Comparison of ENCODE assay signal across 8 mouse cellular contexts in the genomic region with DNA sequence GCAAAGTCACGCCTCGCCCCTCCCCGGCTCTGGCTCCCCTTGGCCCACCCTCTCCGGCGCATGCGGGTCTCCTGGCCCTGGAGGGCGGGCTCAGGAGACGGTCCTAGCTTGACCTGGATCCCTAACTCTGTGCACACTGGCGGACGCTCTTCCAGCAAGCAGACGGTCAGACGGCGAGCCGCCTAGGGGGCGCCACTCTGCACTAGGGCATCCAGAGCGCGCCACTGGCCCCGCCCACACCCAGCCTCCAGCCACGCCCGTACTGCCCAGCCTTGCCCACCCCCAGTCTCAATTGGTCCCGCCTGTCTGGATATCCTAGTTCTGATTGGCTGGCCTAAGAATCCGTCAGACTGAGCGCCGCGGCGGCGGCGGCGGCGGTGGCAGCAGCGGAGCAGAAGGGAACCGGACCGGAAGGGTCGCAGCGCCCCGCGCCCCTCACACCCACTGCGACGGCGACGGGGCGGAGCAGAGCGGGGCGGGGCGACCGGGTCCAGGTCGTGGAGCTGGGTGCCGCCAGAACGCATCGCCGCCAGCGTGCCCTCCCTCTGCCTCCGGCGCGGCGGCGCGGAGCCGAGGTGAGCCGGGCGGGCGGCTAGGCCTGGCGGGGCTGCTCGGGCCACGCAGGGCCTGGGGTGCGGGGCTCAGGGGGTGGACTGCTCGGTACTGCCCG. TPM values are rescaled to one million over a fixed set of nuclear protein-coding genes. Genes with fewer than 3 reads are reported as not detected.
DNase-seq lines count a peak whose midpoint lies in the region; ATAC-seq and TF ChIP-seq lines count a peak whose summit lies in the region.

A gene (plus strand): TSS at position 351 of the 670 bp plus-strand sequence.

- H3K4me3 ChIP-seq in hindbrain, embryonic 13.5 days: peak within 1 kb of the TSS; percentile 97

- in situ Hi-C loops in Patski (cut with MboI; ENCODE audit: low pct_unique_long_range_greater_than_20kb): loop anchor here (5.0 kb wide), 1 partner anchor 129 kb away; no protein-coding TSS in a partner anchor

- H3K36me3 ChIP-seq in hindbrain, embryonic 13.5 days: peaks cover 13% of the 10 kb centered on the region

- peak within 1 kb of the TSS; percentile 94 for H3K27ac ChIP-seq in hindbrain, embryonic 13.5 days

- H3K9ac ChIP-seq in hindbrain, embryonic 13.5 days: peak within 1 kb of the TSS; percentile 99

- peak; percentile 99 for TF ChIP-seq CTCF in Patski (IDR thresholded peaks at IDR 0.05)

- peaks cover 2% of the 10 kb centered on the region for H3K27me3 ChIP-seq in Patski
- H3K27me3 ChIP-seq in hindbrain, embryonic 13.5 days: no peaks in the 10 kb centered on the region

- H3K4me1 ChIP-seq in hindbrain, embryonic 13.5 days (replicated peaks): peaks cover 28% of the 10 kb centered on the region

- peak; percentile 80 for DNase-seq in Patski (ENCODE audit: low read depth, low spot score)
- DNase-seq in cerebellum, postnatal 14 days: peak; percentile 99
- peak; percentile 96 to 97 for DNase-seq in frontal cortex, postnatal 14 days (ENCODE audit: low spot score in 2 of 2)
- peak; percentile 96 for DNase-seq in layer of hippocampus, postnatal 25 days (ENCODE audit: extremely low spot score in 1 of 2, low spot score in 1 of 2)
- peak; percentile 98 for DNase-seq in lung, postnatal 25 days (ENCODE audit: low spot score)
- DNase-seq in retina, embryonic 14.5 days (ENCODE audit: low spot score): peak; percentile 100
- DNase-seq in thymus, postnatal 4 days: peak; percentile 100

- CTCF ChIA-PET in Patski (lab: Charles Lee): interaction anchor here (1.0 to 1.6 kb wide), 3 partner anchors 11 to 125 kb away, joined by 3 to 6 read pairs (median 6); no protein-coding TSS in a partner anchor

- POLR2A ChIA-PET in Patski (lab: Charles Lee): interaction anchor here (0.8 kb wide), 1 partner anchor 10 kb away, joined by 3 read pairs; no protein-coding TSS in a partner anchor

- ATAC-seq in Patski: peak; percentile 98
- peak; percentile 99 for ATAC-seq in hindbrain, embryonic 13.5 days (ENCODE audit: low FRiP score)

- under 1% methylated on average over 65 of the region's 68 CpGs for whole genome bisulfite sequencing in hindbrain, embryonic 13.5 days

- H3K4me2 ChIP-seq in hindbrain, embryonic 13.5 days: peak within 1 kb of the TSS; percentile 78

- H3K9me3 ChIP-seq in hindbrain, embryonic 13.5 days: no peaks in the 10 kb centered on the region

RNA-seq across cellular contexts. Expression of the gene that starts here (rescaled TPM):
- polyA plus RNA-seq in Patski (2021): 48.5 TPM
- 54.0 TPM in 2 replicates for polyA plus RNA-seq in hindbrain, embryonic 13.5 days (2015; fragmentation: Nextera tagmentation; extraction: Ambion mirVana)
- 100 to 1,000 TPM; 138 to 149 TPM for total RNA-seq in layer of hippocampus, postnatal 25 days (2021)

Comparison
In these comparisons a context has a peak if more than half of its experiments do, and no peak if none do; other contexts are left out.
1. Peak in every context shown above with its lines: DNase-seq, ATAC-seq, H3K4me3 ChIP-seq and H3K27ac ChIP-seq.